Mouse (Mus musculus) CD8-positive naive resting alpha-beta T cell, adult 2 months (primary cell): ENCODE results near the gene Lrguk.

Experiments
- DNase-seq, 2 experiments: peaks; one replicate each; pipeline ENCODE4 v3.0.0; 2022; ENCODE audit warnings: low read depth in 2 of 2, low spot score in 2 of 2

Gene Lrguk

DNA sequence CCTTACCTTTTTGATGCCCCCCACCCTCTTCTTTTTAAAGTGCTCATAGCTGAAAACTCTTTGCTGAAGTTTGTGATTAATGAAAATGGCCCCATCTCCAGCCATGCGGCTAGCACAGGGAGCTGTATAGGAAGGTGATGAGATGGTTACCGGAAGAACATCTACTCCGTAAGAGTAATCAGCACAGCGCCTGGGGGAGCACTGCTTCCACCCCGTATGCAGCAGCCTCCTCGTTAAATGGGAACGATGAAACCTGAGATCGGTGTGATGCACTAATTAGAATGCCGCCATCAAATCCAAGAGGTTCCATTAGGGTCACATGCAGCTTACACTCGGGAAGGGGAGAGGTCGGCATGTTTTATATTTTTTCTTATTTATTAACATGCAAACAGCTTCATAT, 113.7 kb downstream of the Lrguk start:
- no peak for DNase-seq

DNA sequence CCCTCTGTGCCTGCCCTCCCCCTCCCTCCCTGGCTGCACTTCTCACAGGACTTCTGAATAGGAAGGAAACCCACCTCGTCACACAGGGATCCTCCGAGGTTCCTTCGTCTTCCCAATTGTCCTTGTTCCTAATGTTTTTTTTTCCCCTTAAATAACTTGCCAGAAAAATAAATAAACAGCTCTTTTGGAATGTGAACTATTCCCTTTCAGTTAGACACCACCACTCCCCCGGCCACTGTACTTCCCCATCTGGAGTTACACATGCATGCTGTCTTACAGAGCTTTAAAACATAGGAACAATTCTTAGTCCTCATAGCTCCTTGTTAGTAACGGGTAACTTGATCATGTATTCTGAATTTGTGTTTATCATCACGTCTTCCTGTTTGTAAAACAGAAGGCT, 116.8 kb downstream of the Lrguk start:
- DNase-seq, result no peak

DNA sequence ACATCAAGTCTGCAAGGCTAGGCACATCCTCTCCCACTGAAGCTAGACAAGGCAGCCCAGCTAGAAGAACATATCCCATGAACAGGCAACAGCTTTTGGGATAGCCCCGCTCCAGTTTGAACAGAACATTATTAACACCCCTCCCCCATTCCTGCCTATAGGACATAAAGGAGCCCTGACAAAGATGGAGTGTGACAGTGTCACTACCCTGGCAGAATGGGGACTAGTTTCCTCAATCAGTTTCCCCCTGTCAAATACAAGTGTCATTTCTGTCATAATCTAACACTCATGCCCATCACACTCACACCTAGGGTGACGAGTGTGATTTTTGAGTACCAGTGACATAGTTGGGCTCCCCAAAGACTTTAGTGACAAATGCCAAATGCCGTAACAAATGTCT, 118.8 kb downstream of the Lrguk start:
- no peak for DNase-seq

- no peak for DNase-seq
Observed at GRCm38 (mm10) chr6:34148639-34149038, 119.4 kb downstream of the Lrguk start.

GRCm38 (mm10) chr6:34149066-34149465, 119.8 kb downstream of the Lrguk start:
- DNase-seq, result no peak

DNA sequence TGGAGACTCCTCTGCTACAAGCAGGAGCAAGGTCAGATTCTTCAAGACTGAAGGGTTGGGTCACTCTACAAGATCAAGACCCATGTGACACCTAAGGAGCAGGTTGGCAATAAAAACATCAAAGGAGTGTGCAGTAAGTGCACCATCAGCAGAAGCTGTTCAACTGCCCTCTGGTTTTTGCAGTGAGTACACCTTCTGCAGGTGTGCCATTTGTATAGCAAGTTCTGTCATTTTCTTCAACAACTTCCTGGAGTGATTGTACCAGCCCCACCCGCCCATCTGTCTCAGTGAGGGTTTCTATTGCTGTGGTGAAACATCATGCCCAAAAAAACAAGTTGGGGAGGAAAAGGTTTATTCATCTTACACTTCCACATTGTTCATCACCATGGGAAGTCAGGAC, 120.6 kb downstream of the Lrguk start:
- no peak for DNase-seq

GRCm38 (mm10) chr6:34153069-34154052, 124.1 kb downstream of the Lrguk start:
- no peak for DNase-seq

- no peak for DNase-seq
Observed at GRCm38 (mm10) chr6:34154202-34154601, 125.0 kb downstream of the Lrguk start.

DNA sequence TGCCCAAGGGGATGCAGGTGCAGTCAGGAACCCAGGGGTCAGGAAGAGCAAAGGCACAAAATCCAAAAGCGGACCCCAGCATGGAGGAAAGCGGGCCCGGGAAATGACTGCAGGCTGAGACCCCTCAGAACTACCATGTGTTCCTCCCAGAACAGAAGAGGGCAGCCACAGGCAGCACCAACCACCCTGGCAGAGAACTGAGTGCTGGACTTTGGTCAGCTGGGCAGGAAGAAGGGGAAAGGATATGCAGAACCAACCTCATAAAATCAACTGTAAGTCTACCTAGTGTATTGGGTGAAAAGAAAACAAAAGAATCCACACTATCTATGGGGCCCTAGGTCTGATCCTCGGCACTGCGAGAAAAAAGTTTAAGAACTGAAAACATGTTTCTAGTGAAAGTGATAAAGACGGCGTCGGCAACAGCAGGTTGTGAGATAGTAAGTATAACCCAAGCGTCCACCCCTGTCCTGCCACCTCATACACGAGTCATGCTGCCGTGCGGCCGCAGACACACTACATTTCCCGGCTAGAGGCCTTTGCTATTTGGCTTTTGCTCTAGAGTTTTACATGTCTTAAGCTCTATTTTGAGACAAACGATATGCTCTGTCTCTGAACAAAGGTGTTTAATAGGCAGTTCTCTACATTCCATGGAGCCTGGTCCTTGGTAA, 126.0 kb downstream of the Lrguk start:
- no peak for DNase-seq

DNA sequence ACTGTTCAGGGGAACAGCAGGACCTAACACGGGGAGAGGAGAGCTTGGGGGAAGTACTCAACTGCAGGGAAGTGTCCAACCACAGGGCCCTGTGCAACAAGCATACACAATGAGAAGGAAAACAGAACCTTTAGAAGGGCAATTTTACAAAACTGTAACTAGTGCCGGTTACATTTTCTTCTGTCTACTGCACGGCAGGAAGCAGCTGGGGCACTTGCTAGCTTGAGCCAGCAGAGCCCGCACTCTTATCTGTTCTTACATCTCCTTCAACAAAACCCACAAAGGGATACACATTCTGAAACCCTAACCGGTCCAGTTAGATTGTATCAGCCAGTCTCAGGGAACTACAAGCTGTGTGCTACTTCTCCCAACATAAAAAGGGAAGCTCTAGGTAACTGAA, 126.8 kb downstream of the Lrguk start:
- DNase-seq, result no peak

DNA sequence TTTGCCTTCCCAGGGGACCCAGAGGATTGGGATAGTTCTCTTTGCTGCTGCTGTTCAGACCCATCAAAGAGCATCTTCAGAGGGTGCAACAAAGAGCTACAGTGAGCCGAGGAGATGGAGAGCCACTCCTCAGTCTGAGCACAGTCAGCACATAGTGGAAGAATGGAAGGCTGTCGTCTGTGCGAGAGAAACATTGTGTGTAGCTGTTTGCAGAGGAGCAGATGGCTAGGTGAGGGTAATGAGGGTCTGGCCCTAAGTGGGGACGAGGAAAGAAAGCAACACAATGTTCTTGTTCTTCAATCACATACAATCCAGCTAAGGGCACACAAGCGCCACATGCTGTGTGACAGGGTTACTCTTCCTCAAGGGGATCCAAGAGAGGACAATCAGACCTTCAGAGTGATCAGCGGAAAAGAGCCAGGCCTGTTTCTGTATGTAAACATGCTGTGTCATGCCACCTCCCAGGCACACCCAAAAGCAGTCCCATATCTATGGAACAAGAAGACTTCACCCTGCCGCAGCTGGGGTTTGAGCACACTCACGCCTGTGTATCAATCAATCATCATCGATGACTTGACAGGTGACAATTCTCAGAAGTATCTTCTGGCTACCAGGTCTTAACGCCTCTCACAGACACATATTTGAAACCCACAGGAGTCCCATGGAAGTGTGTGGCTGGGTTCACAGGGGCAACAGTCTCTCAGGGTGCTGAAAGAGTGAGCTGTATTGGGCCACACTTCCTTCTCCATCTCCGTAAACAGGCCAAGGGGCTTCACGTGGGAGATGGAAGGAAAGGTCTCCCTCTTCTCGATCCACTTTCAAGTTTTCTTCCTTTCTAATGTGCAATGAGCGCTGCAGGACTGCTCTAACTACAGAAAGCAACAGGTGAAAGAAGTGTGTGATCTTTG, 127.8 kb downstream of the Lrguk start:
- DNase-seq, result no peak

GRCm38 (mm10) chr6:34159998-34160815, 131.0 kb downstream of the Lrguk start:
- DNase-seq, result no peak

GRCm38 (mm10) chr6:34160816-34161310, 131.6 kb downstream of the Lrguk start:
- DNase-seq, result no peak

- no peak for DNase-seq
Observed at GRCm38 (mm10) chr6:34161511-34161910, 132.3 kb downstream of the Lrguk start.

GRCm38 (mm10) chr6:34162607-34163006, 133.4 kb downstream of the Lrguk start:
- DNase-seq, result no peak

DNA sequence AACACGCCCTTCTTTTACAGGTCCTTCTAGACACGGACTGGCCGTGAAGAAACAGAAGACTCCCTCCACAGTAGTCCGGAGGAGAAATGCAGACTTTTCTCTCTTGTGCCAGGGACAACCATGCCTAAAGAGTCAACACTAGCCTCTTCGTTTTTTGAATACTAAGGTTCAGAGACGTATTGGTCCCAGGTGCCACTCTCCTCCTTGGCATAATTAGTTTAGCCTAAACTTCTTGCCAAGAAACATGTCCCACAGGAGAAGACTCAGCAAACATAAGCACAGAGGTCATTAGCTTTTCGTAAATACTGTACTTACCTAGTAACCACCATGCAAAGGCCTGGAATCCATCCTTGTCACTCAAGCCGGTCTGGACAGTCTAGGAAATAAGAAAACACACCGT, 133.8 kb downstream of the Lrguk start:
- DNase-seq, result no peak

DNA sequence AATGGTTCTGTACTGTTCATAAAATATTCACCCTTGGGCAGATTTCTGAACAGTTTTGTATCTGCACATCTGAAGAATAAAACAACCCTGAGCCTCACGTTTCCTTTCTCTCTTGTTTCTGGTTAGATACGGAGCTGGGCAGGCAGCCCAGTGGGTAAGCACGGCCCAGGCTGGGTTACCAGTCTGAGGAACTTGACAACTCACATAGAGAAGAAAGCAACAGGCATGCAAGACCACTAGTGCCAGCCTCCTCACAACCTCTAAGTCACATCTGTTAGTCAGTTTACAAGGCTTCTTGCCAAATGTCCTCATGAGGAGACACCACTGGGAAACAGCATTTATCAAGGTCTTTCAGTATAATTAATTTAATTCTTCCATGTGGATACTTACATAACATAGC, 139.6 kb downstream of the Lrguk start:
- DNase-seq, result no peak

GRCm38 (mm10) chr6:34170844-34171494, 141.7 kb downstream of the Lrguk start:
- no peak for DNase-seq

DNA sequence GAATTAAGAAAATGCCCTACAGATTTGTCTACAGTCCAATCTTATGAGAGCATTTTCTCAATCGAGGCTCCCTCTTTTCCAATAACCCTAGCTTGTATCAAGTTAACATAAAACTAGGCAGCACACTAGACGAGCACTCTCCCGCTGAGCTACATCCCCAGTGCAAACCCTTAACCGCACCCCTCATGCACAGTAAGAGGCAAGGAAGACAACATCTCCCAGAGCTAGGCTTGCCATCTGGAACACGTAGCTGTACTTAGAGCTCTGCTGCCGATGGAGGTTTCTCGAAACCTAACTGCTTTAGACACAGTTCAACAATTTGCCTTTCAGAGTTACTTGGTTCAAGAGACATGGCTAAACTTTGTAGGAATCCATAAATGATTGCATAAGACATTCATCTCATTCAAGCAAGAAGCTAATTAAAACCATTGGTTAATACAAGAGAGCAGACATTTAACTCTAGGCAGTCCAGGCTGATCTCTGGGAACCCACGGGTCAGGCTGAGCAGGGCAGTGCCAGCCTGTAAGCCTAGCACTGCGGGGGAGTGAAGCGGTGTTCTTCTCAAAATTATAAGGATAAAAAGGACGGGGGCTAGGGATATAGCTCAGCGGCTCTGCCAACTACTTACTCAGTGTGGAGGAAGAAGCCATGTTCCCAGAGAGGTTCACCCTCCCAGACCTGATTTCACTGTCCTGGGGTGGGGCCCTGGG, 142.7 kb downstream of the Lrguk start:
- no peak for DNase-seq
